Mouse (Mus musculus): ENCODE measurements around the gene Spata31d1b. TPM values are rescaled to one million over a fixed set of nuclear protein-coding genes. Genes with fewer than 3 reads are reported as not detected.
"Not testable (repeated sequence)": the region's sequence is repeated elsewhere in the genome, so short reads cannot be mapped to it uniquely, and the experiment has no call there.

Spata31d1b gene
- total RNA-seq (2021): not detected
- long read RNA-seq, experiment 1: 0 reads
- long read RNA-seq, experiment 2: 0 reads

DNA sequence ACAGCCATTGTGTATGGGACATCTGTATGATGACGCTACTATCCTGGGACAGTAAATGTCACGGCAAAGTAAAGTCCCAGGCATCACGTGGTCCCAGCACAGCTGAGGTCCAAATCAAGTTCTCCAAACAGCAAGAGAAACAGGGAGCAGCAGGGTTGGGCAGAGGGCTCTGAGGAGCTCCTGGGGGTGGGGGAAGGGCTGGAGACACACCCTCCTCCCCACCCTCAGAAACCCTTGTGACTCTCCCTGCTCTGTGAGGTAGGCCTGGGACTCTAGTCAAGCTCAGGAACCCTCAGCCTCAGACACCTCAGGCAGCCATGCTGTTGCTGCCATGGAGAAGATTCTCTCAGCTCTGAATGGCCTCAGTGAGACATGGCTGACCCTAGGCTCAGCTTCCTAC, at the start of gene Spata31d1b:
TSS of gene Spata31d1b (plus strand) at position 301 of the 400 bp plus-strand sequence.
- intact Hi-C loops (cut with DNase I); DNase-seq: not testable (repeated sequence)

DNA sequence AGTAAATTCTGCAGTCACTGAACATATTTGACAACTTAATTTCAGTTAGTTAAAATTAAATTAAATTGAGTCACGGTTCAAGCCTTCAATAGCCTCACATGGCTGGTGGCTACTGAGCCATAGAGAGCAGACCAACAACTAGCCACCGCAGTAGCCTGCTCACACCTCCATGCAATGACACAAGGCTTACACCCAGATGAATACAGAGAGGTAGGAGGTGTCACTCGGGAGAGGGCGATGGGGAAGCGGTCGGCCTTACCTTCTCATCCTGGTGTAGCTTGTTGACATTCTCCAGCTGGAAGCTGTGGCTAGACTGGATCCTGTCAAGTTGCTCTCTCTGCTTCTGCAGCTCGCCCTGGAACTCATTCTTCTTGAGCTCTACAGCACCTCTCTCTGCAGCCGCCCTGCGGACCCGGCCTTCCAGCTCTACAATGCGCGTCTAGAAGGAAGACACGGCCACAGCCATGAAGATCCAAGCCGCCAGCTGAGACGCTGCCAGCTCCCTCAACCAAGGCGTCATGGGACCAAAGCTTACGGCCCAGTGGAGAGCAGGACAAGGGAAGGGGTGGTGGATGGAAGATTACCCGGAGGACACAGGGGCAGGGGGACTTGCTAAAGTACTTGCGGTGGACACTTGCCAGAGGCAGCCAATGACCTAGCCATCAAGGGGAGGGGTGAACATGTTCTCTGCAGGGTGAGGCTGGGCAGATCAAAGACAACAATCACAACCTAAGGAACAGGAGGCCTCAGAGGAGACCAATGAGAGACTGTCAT, 48.0 kb upstream of the Spata31d1b start:
- no peak for DNase-seq
- intact Hi-C loops (cut with DNase I): no loop called here

DNA sequence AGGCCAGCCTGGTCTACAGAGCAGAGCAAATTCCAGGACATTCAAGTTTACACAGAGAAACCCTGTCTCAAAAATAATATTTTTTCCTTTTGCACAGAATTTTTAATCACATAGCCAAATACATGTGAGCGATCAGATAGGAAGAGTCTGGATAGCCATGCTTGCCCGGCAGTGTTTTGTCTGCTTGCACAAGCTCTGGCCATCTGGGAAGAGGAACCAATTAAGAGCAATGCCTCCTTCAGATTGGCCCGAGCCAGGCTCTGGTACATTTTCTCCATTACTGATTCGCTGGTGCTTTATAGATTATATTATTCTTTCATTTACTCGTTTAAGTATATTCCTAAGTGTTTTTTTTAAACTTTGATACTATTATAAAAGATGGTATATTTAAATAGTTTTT, 44.3 kb upstream of the Spata31d1b start:
- no peak for DNase-seq
- intact Hi-C loops (cut with DNase I): no loop called here

DNA sequence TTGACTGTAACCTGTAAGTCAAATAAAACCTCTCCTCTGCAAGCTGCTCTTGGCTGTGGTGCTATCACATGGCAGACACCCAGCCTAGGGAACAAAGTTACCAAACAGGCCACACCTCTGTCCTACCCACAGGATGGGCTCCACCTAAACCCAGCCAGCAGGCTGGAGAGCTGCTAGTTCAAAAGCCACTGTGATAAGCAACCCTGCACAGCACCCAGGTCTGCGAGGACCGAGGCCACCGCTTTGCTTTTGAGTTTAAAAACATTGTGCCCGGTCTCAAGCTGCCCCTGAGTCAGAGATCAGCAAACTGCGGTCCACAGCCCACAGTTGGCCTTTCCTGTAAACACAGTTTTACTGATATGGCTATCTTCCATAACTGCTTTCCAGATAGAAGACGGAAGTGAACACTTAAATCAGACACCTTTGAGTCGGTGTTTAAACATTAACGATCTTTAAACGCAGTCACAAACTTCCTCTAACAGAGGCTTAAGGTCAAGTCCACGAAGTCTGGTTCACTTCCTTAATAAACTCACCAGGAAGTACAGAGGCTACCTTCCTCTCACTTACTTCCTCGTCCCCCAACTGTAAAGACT, 43.5 kb upstream of the Spata31d1b start:
- intact Hi-C loops (cut with DNase I): no loop called here
- peak; percentile 44 to 47 for DNase-seq

DNA sequence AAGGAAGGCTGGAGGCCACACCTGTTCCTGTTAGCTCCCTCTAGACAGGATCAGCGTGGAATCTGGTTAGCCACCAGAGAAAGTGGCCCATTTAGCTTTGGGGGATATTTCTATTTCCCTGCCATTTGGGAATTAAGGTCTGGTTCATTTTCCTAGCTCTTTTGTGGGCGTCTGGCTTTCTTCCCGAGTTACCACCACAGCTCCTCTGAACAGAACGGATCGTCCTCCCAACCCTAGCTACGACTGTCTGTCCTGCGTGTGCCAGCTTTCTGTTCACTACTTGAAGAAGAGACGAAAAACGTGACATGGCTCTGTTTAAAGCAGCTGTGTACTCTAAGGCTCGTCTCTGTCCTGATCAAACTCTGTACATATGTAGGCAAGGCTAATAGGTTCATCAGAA, 42.1 kb upstream of the Spata31d1b start:
- intact Hi-C loops (cut with DNase I): no loop called here
- no peak for DNase-seq

DNA sequence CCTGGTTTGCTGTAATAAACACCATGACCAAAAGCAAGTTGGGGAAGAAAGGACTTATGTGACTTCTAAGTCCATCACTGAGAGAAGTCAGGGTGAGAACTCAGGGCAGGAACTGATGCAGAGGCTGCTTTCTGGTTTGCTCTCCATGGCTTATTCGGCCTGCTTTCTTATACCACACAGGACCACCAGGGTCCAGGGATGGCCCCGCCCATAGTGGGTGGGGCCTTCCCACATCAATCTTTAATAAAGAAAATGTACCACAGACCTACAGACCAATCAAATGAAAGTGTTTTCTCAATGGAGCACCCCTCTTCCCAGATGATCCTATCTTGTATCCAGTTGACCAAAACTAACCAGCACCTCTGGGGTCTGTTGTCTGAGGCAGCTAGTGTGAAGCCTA, 40.6 kb upstream of the Spata31d1b start:
- intact Hi-C loops (cut with DNase I): no loop called here
- no peak for DNase-seq

DNA sequence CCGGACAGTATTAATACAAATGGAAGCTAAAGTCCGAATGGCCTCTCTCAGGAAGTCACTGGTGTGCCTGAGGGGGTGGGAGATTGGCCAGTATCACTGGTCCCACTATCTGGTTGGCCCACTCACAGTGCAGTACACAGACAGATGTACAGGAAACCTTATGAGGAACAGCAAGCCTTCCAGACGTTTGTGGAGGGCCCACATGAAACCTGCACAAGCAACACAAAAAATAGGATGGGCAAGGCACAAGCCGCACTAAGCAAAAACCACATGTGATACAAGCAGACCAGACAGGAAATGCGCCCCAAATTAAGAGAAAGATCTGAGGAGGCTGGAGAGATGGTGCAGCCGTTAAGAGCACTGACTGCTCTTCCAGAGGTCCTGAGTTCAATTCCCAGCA, 39.8 kb upstream of the Spata31d1b start:
- intact Hi-C loops (cut with DNase I): no loop called here
- DNase-seq: no peak

DNA sequence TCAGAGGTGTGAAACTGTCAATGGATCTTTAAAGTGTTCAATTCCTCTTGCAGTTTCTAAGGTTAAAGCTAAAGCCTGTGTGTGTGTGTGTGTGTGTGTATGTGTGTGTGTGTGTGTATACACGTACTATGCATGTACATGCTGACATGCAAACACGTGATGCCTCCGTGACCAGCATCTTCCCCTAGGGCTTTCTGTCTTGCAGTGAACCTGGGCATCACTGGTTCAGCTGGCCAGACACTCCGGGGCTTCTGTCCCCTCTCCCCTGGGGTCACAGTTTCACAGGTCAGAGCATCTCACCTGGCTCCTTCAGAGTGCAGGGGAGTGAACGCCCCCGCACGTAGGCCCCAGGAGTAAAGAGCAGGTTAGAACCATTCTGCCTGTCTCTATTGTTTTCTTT, 38.5 kb upstream of the Spata31d1b start:
- DNase-seq: no peak
- intact Hi-C loops (cut with DNase I): no loop called here

DNA sequence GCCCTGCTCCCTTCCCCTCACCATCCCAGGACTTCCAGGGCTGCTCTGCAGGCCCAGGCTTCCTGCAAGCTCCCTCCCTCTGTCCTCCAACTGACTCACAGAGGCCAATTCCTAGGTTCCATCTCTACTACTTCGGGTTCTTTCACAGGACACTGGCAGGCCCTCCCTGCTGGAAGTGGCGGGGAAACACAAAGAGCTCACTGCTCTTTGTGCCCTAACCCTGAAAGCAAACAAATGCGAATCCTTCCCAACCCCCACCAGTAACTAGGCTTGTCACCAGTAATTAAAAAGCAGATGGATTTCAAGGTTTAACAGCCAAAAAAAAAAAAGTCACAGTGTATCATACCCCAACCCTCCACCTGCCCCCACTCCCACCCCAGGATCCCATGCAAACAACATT, 37.9 kb upstream of the Spata31d1b start:
- DNase-seq: no peak
- intact Hi-C loops (cut with DNase I): no loop called here

DNA sequence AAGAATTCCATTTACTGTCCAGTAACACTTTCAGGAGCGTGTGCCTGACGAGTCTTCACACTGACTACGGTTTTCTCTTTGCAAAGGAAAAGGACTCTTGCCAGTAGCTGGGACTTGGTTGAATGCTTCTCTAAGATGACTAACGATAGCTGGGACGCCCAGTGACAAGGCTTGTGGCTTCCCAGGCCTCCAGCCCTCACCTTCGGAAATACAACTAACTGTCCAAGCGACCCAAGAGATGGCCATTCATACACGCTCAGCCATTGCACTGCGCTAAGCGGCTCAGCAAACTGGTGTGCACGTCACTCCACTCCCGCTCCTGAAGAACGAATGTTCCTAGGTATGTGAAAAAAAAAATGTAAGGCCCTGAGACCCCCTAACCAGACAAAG, 37.3 kb upstream of the Spata31d1b start:
- intact Hi-C loops (cut with DNase I): no loop called here
- peak in 1 of 2 experiments; percentile 26 for DNase-seq

DNA sequence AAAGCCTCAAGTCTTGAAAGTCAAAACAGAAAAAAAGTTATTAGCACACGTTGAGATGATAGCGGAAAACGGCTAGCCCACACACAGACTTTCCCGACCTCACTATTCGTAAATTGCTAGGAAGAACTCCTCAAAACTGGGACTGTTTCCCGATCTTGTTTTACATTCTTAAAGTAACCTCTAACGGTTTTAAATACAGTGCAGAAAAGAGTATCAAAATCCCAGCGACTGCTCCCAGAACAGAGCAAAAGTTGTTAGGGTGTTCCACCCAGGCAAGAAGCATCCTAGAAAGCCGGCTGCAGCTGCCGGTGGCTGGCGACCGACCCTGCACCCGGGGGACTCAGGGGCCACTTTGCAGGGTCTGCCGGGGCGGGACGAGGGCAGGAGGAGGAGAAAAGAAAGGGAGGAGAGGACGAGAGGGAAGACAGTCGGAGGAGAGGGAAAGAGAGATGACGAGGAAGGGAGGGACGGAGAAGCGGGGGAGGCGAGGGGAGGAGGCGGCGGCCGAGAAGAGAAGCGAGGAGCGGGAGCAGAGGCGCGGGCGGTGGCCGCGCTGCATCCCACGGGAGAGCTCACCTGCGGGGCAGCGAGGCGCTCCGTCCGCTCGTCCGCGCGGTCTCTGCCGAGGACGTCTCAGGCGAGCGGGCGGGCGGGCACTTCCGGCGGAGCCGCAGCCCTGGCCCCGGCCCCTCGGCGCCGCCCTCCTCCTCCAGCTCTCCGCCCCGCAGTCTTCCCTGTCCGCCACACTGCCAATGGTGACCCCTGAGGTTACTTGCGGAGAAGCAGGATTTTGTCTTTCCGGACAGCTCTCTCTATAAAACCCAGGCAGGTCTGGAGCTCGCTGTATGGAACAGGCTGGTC, 36.7 kb upstream of the Spata31d1b start, which contains the start of gene Golm1:
TSS of gene Golm1 (minus strand) at position 661 of the 861 bp plus-strand sequence.
- peak; percentile 75 to 77 for DNase-seq
- intact Hi-C loops (cut with DNase I): no loop called here

DNA sequence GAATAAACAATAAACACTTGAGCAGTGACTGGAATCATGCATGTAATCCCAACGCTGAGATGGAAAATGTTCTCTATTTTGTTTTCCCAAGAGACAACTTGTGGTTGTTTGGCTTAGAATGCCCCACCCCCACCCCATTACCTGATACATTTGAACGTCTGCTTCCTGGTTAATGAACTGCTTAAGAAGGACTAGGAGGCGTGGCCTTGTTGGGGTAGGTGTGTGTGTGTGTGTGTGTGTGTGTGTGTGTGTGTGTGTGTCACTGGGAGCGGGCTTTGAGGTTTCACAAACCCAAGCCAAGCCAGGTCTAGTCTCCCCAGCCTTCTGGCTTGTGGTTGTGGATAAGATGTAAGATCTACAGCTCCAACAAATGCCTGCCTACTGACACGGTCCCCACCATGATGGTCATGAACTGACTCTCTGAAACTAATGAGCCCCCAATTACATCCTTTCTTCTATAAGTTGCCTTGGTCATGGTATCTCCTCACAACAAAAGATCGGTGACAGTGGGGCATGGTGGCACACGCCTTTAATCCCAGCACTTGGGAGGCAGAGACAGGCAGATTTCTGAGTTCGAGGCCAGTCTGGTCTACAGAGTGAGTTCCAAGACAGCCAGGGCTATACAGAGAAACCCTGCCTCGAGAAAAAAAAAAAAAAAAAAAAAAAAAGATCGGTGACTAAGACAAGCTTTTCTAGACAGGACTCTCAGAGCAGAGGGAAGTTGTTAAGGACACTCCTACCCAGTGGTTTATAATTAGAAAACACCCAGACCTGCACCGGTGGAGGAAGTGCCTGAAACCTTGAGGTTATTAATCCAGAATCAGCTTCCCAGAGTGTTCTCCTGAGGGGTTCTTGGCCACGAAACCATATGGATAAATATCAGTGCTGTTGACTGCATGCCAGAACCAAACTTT, 35.5 kb upstream of the Spata31d1b start:
- intact Hi-C loops (cut with DNase I): no loop called here
- DNase-seq: no peak

DNA sequence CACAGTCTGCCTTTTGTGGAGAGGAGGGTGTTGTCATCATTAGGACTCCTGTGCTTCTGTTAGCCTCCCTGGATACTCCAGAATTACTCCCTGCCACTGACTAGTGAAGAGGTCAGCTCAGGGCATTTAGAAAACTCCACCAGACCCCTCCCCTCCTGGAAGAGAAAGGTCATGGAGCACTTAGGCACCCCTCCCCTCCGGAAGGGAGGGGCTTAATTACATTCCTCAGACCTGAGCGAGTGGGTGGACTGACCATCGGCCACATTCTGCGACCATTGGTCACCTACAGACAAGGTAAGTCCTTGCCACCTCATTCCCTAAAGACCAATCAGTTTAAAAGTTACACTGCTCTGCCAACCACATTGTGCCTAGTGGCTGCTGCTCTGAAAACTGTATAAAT, 32.8 kb upstream of the Spata31d1b start:
- DNase-seq: no peak
- intact Hi-C loops (cut with DNase I): no loop called here

DNA sequence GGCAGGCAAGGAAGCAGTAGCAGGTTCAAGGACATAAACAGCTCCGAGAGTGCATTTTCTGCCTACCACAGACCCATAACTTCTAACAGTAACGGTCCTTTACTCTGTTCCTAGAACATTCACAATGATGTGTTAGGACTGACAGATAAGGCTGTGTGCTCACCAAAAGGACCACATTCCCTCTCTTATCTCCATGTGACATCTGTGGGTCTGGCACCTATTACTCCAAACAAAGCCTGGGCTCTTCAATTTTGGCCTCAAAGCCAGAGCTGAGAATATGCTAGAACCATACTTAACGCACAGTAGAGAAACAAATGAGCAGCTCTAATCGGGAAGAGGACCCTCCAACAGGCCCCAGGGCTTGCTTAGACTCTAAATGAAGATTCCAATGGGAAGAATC, 32.2 kb upstream of the Spata31d1b start:
- intact Hi-C loops (cut with DNase I): no loop called here
- DNase-seq: no peak

DNA sequence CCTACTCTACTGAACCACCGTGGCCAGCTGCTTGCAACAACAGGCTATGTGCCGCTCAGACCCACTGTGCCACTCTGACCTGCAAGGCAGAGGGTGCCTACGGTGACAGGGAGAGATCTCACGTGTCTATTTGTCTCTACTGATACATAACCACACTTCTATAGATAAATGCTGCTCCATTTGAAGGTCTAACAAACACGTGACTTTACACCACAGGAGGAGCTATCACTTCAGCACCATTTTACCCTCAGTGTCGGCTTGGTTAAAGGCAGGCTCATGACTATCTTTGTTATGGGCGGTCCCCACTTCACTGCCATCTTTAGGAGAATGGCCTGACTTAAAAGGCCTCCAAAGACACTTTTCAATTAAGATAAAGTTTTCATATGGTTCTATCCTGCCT, 29.5 kb upstream of the Spata31d1b start:
- DNase-seq: no peak
- intact Hi-C loops (cut with DNase I): no loop called here

DNA sequence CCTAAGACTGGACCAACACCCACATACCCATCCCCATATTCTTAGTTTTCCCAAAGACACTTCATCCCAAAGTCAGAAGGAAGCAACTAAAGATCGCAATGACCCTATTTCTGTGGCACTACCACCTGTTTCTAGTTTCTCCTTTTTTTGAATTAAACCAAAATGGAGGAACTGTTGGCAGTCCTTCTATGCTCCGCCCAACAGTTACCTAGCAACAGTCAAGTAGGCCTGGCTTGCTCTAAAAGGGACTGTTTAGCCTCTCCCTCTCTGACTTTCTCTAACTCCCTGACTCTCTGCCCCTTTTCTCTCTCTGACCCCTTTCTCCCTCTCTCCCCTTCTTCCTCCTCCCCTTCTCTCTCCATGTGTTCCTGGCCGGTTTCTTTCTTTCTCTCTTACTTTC, 26.8 kb upstream of the Spata31d1b start:
- no peak for DNase-seq
- intact Hi-C loops (cut with DNase I): no loop called here

DNA sequence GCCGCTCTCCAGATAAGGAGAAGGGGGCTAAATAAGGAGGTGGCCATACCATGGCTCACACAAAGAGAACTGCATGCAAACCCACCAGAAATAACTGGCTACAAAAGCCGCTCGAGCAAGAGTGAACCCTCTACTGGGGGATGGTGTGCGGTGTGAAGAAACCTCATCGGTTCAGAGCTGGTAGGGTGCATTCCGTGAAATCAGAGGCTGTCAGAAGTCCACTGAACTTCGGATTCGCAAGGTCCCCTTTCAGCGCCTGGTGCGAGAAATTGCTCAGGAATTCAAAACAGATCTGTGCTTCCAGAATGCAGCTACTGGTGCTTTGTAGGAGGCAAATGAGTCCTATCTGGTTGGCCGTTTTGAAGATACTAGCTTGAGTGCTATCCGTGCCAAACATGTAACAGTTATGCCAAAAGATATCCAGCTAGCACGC, 23.7 kb upstream of the Spata31d1b start:
- DNase-seq: peak; percentile 28 to 37
- intact Hi-C loops (cut with DNase I): no loop called here

DNA sequence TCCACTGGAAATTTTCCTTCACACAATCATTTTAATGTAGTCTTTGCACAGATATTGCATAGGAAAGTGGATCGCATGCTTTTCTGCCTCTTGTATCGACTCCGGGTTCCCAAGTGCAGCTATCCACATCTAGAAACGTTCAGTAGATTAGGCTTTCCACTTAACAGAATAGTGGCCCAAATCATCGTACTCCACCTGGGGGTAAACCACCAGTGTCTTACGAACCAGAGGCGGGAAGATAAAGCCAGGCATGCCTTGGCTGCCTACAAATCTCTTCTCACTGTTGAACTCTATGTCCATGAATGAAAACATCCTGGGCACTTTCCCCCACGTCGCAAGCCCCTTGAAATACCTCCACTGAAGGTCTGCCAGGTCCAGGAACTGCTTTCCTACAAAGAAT, 22.8 kb upstream of the Spata31d1b start:
- DNase-seq: no peak
- intact Hi-C loops (cut with DNase I): no loop called here

DNA sequence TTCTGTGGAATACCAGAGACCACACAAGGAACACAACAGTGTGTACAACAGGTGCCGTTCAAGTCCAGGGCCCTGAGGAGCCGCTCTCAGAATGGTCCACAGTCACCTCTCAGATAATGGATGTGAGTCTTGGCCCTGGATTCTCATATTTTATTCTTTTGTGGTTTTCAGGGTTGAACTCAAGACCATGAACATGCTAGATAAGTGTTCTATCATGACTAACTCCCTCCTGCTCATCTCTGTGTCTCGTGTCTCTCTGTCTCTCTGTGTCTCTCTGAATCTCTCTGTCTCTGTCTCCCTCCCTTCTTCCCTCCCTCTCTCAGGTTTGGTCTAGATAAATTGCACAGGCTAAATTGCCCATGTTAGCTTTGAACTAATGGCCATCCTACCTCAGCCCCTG, 22.2 kb upstream of the Spata31d1b start:
- intact Hi-C loops (cut with DNase I): no loop called here
- no peak for DNase-seq

DNA sequence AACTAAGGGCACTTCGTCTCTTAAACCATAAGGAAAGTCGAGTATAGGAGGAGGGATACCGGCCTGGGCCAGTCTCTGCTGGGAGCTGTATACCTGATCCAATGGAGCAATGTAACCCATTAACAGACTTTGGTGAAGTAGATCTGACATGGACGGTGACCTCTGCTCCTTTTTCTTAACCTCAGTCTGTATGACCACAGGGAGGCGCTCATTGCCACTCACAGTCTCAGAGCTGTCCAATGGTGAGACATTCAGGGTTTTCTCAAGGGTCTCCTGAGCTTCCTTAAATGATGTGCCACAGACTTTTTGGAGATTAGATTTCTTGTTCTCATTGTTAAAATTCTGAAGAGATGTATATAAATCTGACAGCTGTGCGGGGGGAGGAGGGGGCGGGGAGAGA, 21.5 kb upstream of the Spata31d1b start:
- no peak for DNase-seq
- intact Hi-C loops (cut with DNase I): no loop called here
